Mouse (Mus musculus): ENCODE measurements around the gene Gtf2a1. TPM values are rescaled to one million over a fixed set of nuclear protein-coding genes. Genes with fewer than 3 reads are reported as not detected.

The Gtf2a1 gene
- total and polyA plus RNA-seq, 3 experiments, result 19.2 to 34.5 (median 25.7) TPM

GRCm38 (mm10) chr12:91534514-91534913 lies 55.8 kb downstream of the Gtf2a1 start:
- Histone ChIP-seq H3K4me2 (ENCODE audit: insufficient read depth, low read depth, poor library complexity, severe bottlenecking) (peak overlapping the region; percentile 36; the same call in 1 of the 2 replicates), H3K9me3 (replicated peaks; ENCODE audit: low read length) (no peaks in the 10 kb centered on the region), H3K36me3 (replicated peaks in 1 of 2; ENCODE audit: control insufficient read depth in 1 of 2, insufficient read depth in 1 of 2, low read length in 1 of 2) (no peaks in the 10 kb centered on the region), H3K4me1 (ENCODE audit: control insufficient read depth in 1 of 2, insufficient read depth in 2 of 2) (peaks cover 4 to 16% of the 10 kb centered on the region in 2 experiments), H3K4me3 (replicated peaks in 1 of 3; ENCODE audit: low read depth in 2 of 3, low read length in 2 of 3, poor library complexity in 1 of 3) (no peak overlapping the region), H3K27ac (ENCODE audit: insufficient read depth, low read depth) (no peak overlapping the region), H3K9ac (ENCODE audit: insufficient read depth, low read depth) (no peak overlapping the region), H3K79me2 (replicated peaks; ENCODE audit: control insufficient read depth, extremely low read depth, insufficient read depth, poor library complexity, severe bottlenecking) (no peaks in the 10 kb centered on the region), H3K27me3 (replicated peaks) (no peaks in the 10 kb centered on the region)
- no peak for TF ChIP-seq ZKSCAN1 (IDR thresholded peaks at IDR 0.05; ENCODE audit: borderline replicate concordance, low read depth, low read length)
- peak; percentile 64 for TF ChIP-seq RAD21 (IDR thresholded peaks at IDR 0.05; ENCODE audit: low read depth, low read length)
- TF ChIP-seq NELFE (IDR thresholded peaks at IDR 0.05; ENCODE audit: low read depth, low read length), result no peak
- TF ChIP-seq MXI1 (IDR thresholded peaks at IDR 0.05; ENCODE audit: low read depth, low read length), result no peak
- no peak for TF ChIP-seq CHD1 (IDR thresholded peaks at IDR 0.05; ENCODE audit: low read depth, low read length)
- TF ChIP-seq CTCF (conservative IDR thresholded peaks at IDR 0.05 in 1 of 2, IDR thresholded peaks at IDR 0.05 in 1 of 2; ENCODE audit: low read depth in 2 of 2, low read length in 2 of 2), result peak in 1 of 2 experiments; percentile 53; a peak in 2 of 4 replicates
- TF ChIP-seq JUND (conservative IDR thresholded peaks at IDR 0.05; ENCODE audit: low read depth, low read length), result no peak
- TF ChIP-seq ETS1 (conservative IDR thresholded peaks at IDR 0.05; ENCODE audit: low read depth, low read length), result no peak; the same call in 1 of the 2 replicates
- no peak for TF ChIP-seq MAFK (IDR thresholded peaks at IDR 0.05; ENCODE audit: insufficient replicate concordance, low read length)
- TF ChIP-seq PAX5 (IDR thresholded peaks at IDR 0.05; ENCODE audit: low read length), result no peak
- no peak for TF ChIP-seq MAZ (IDR thresholded peaks at IDR 0.05; ENCODE audit: low read depth, low read length)
- peak; percentile 69 for TF ChIP-seq MAX (IDR thresholded peaks at IDR 0.05; ENCODE audit: low read length)
- TF ChIP-seq SMC3 (IDR thresholded peaks at IDR 0.05; ENCODE audit: low read depth, low read length), result peak; percentile 43
- TF ChIP-seq EP300 (IDR thresholded peaks at IDR 0.05; ENCODE audit: low read length), result peak; percentile 54
- TF ChIP-seq JUN (IDR thresholded peaks at IDR 0.05; ENCODE audit: insufficient read depth, low read depth, low read length), result no peak
- TF ChIP-seq MYC (IDR thresholded peaks at IDR 0.05; ENCODE audit: low read depth, low read length), result no peak
- TF ChIP-seq ZC3H11A (IDR thresholded peaks at IDR 0.05; ENCODE audit: low read depth, low read length), result no peak
- no peak for TF ChIP-seq BHLHE40 (IDR thresholded peaks at IDR 0.05; ENCODE audit: low read depth, low read length)
- TF ChIP-seq ELF1 (IDR thresholded peaks at IDR 0.05; ENCODE audit: low read depth, low read length), result peak; percentile 46; the same call in 1 of the 2 replicates
- TF ChIP-seq USF2 (conservative IDR thresholded peaks at IDR 0.05; ENCODE audit: low read depth, low read length), result no peak
- no peak for TF ChIP-seq ZMIZ1 (IDR thresholded peaks at IDR 0.05; ENCODE audit: low read depth, low read length)
- TF ChIP-seq HCFC1 (IDR thresholded peaks at IDR 0.05; ENCODE audit: low read depth, low read length), result 0 out of 2 replicates have a peak, but pooled peaks have one; percentile 34
- no peak for TF ChIP-seq E2F4 (IDR thresholded peaks at IDR 0.05; ENCODE audit: insufficient replicate concordance, low read depth, low read length)
- no peak for TF ChIP-seq GABPA (IDR thresholded peaks at IDR 0.05; ENCODE audit: insufficient replicate concordance, low read depth, low read length)
- no peak for TF ChIP-seq NRF1 (IDR thresholded peaks at IDR 0.05; ENCODE audit: low read depth, low read length)
- peak; percentile 41; the same call in 1 of the 2 replicates for TF ChIP-seq TCF12 (IDR thresholded peaks at IDR 0.05; ENCODE audit: low read depth, low read length)
- peak; percentile 84 for TF ChIP-seq MEF2A (IDR thresholded peaks at IDR 0.05; ENCODE audit: borderline replicate concordance, low read depth, low read length)
- TF ChIP-seq CHD2 (IDR thresholded peaks at IDR 0.05; ENCODE audit: low read length), result no peak
- TF ChIP-seq RCOR1 (conservative IDR thresholded peaks at IDR 0.05; ENCODE audit: low read depth, low read length), result no peak
- no peak for TF ChIP-seq KAT2A (IDR thresholded peaks at IDR 0.05; ENCODE audit: insufficient replicate concordance, low read length)
- 0 out of 2 replicates have a peak, but pooled peaks have one; percentile 39 for TF ChIP-seq IRF4 (IDR thresholded peaks at IDR 0.05; ENCODE audit: low read depth, low read length)
- TF ChIP-seq USF1 (IDR thresholded peaks at IDR 0.05; ENCODE audit: low read depth, low read length), result no peak
- 0 out of 2 replicates have a peak, but pooled peaks have one; percentile 52 for TF ChIP-seq TBP (conservative IDR thresholded peaks at IDR 0.05; ENCODE audit: low read depth, low read length)
- TF ChIP-seq POLR2AphosphoS2 (IDR thresholded peaks at IDR 0.05; ENCODE audit: low read depth, low read length), result no peak
- TF ChIP-seq UBTF (IDR thresholded peaks at IDR 0.05; ENCODE audit: low read depth, low read length), result no peak
- TF ChIP-seq ZNF384 (IDR thresholded peaks at IDR 0.05; ENCODE audit: low read depth, low read length), result peak; percentile 89
- TF ChIP-seq POLR2A (IDR thresholded peaks at IDR 0.05; ENCODE audit: low read depth, low read length), result peak; percentile 30; the same call in 1 of the 2 replicates
- 0 out of 2 replicates have a peak, but pooled peaks have one; percentile 35 for TF ChIP-seq SIN3A (IDR thresholded peaks at IDR 0.05; ENCODE audit: low read length)
- peak; percentile 79 for DNase-seq (ENCODE audit: extremely low read depth)
- dilution Hi-C loops (cut with MboI; ENCODE audit: extremely low pct_ligation_motif_present, extremely low pct_unique_long_range_greater_than_20kb, low sequenced_read_pairs) (no loop called here), in situ Hi-C loops (cut with MboI; ENCODE audit: low pct_ligation_motif_present, low pct_unique_long_range_greater_than_20kb, low sequenced_read_pairs) (loop anchor here (10.0 to 25.0 kb wide), 2 partner anchors 100 to 122 kb away; no protein-coding TSS in a partner anchor)
